Mouse (Mus musculus) testis, adult 2 months (tissue): Measurements from ENCODE around the gene Tlcd2.

Experiments used
- CTCF ChIP-seq: fragments of 200-500 bp; IDR thresholded peaks from 2 replicates; pipeline ENCODE4 v1.5.1; 2012; ENCODE audit warnings: low read depth, mild to moderate bottlenecking, inconsistent platforms, low read length, moderate library complexity; ENCODE audit not compliant: control insufficient read depth, insufficient read depth, insufficient replicate concordance
- POLR2A ChIP-seq: fragments of 200-500 bp; IDR thresholded peaks from 2 replicates; pipeline ENCODE4 v1.6.1; 2012; ENCODE audit warnings: low read depth, mild to moderate bottlenecking, inconsistent platforms, low read length, moderate library complexity; ENCODE audit not compliant: control insufficient read depth

DNA sequence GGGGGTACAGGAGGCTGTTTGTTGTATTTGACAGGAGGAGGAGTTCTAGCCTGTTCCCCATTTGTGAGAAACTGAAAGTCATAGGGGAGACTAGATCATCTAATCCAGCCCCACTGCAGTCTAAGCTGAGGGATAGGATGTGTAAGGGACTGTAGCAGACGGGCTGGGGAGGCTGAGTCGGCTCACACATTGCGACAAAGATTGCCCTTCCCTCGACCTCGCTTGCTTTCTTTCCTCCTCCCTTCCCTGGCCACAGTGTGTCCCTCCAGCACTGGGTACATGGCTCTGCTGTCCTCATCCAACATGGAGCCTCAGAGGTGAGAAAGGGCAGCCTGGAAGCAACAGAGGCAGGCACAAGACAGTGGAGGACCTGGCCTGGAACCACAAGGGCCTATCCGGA, 3.5 kb downstream of the Tlcd2 start:
- TF ChIP-seq CTCF (no peak), POLR2A (no peak)
